Mouse (Mus musculus) thymus, postnatal 10 days (tissue): ENCODE data around the gene Gm21913.
"Not testable (repeated sequence)": the region's sequence is repeated elsewhere in the genome, so short reads cannot be mapped to it uniquely, and the experiment has no call there.

Experiments
- DNase-seq, 2 experiments: peaks; one replicate each; pipeline ENCODE4 v3.0.0; 2021; ENCODE audit warnings: low spot score in 2 of 2

The Gm21913 gene

GRCm38 (mm10) chrY:74623596-74623995 lies at the start of gene Gm21913:
Gene Gm21913, plus strand, starts transcription at chrY:74623896.
- DNase-seq, result not testable (repeated sequence)
